Mouse (Mus musculus): ENCODE data around the gene Gigyf1. TPM values are rescaled to one million over a fixed set of nuclear protein-coding genes. Genes with fewer than 3 reads are reported as not detected.

Gene Gigyf1
- total RNA-seq, 1 experiment from 2014 or later = 37.7 TPM

- ATAC-seq (ENCODE audit: extremely low read depth, insufficient number of reproducible peaks, low FRiP score, poor library complexity, severe bottlenecking) = no peak
Measured at GRCm38 (mm10) chr5:137512847-137513794, 5.2 kb upstream of the Gigyf1 start.

- no peak for ATAC-seq (ENCODE audit: extremely low read depth, insufficient number of reproducible peaks, low FRiP score, poor library complexity, severe bottlenecking)
Measured at GRCm38 (mm10) chr5:137513951-137514721, 4.2 kb upstream of the Gigyf1 start.

GRCm38 (mm10) chr5:137514811-137515210, 3.5 kb upstream of the Gigyf1 start:
- no peak for ATAC-seq (ENCODE audit: extremely low read depth, insufficient number of reproducible peaks, low FRiP score, poor library complexity, severe bottlenecking)

- ATAC-seq (ENCODE audit: extremely low read depth, insufficient number of reproducible peaks, low FRiP score, poor library complexity, severe bottlenecking) = no peak
Measured at GRCm38 (mm10) chr5:137519691-137520550, 1.6 kb downstream of the Gigyf1 start.

GRCm38 (mm10) chr5:137521861-137522260, 3.5 kb downstream of the Gigyf1 start:
- no peak for ATAC-seq (ENCODE audit: extremely low read depth, insufficient number of reproducible peaks, low FRiP score, poor library complexity, severe bottlenecking)

GRCm38 (mm10) chr5:137522711-137523110, 4.4 kb downstream of the Gigyf1 start:
- no peak for ATAC-seq (ENCODE audit: extremely low read depth, insufficient number of reproducible peaks, low FRiP score, poor library complexity, severe bottlenecking)

- ATAC-seq (ENCODE audit: extremely low read depth, insufficient number of reproducible peaks, low FRiP score, poor library complexity, severe bottlenecking) = no peak
Measured at GRCm38 (mm10) chr5:137523396-137524250, 5.3 kb downstream of the Gigyf1 start.

GRCm38 (mm10) chr5:137524251-137524515, 5.8 kb downstream of the Gigyf1 start:
- ATAC-seq (ENCODE audit: extremely low read depth, insufficient number of reproducible peaks, low FRiP score, poor library complexity, severe bottlenecking) = no peak

- no peak for ATAC-seq (ENCODE audit: extremely low read depth, insufficient number of reproducible peaks, low FRiP score, poor library complexity, severe bottlenecking)
Measured at GRCm38 (mm10) chr5:137524671-137525070, 6.3 kb downstream of the Gigyf1 start.

- ATAC-seq (ENCODE audit: extremely low read depth, insufficient number of reproducible peaks, low FRiP score, poor library complexity, severe bottlenecking) = no peak
Measured at GRCm38 (mm10) chr5:137525511-137525910, 7.2 kb downstream of the Gigyf1 start.

GRCm38 (mm10) chr5:137526192-137526936, 8.0 kb downstream of the Gigyf1 start:
- no peak for ATAC-seq (ENCODE audit: extremely low read depth, insufficient number of reproducible peaks, low FRiP score, poor library complexity, severe bottlenecking)

GRCm38 (mm10) chr5:137527413-137527812, 9.1 kb downstream of the Gigyf1 start:
- ATAC-seq (ENCODE audit: extremely low read depth, insufficient number of reproducible peaks, low FRiP score, poor library complexity, severe bottlenecking) = no peak

- ATAC-seq (ENCODE audit: extremely low read depth, insufficient number of reproducible peaks, low FRiP score, poor library complexity, severe bottlenecking) = no peak
Measured at GRCm38 (mm10) chr5:137528247-137528968, 10.1 kb downstream of the Gigyf1 start.

- no peak for ATAC-seq (ENCODE audit: extremely low read depth, insufficient number of reproducible peaks, low FRiP score, poor library complexity, severe bottlenecking)
Measured at GRCm38 (mm10) chr5:137529221-137529995, 11.1 kb downstream of the Gigyf1 start.

GRCm38 (mm10) chr5:137530075-137530474, 11.7 kb downstream of the Gigyf1 start:
- no peak for ATAC-seq (ENCODE audit: extremely low read depth, insufficient number of reproducible peaks, low FRiP score, poor library complexity, severe bottlenecking)

GRCm38 (mm10) chr5:137530588-137531413, 12.5 kb downstream of the Gigyf1 start:
- peak; percentile 57 for ATAC-seq (ENCODE audit: extremely low read depth, insufficient number of reproducible peaks, low FRiP score, poor library complexity, severe bottlenecking)

Data from neutrophil, adult 5-6 weeks (primary cell).